Mouse (Mus musculus) brain, adult 2 months (tissue): ENCODE data around the gene Paqr5.

ENCODE experiments used
- DNase-seq: peaks from one replicate; pipeline ENCODE4 v3.0.0; 2011; ENCODE audit warnings: low read depth, low spot score

The Paqr5 gene

GRCm38 (mm10) chr9:61960753-61961152 lies 65.9 kb downstream of the Paqr5 start:
- DNase-seq, result no peak

GRCm38 (mm10) chr9:61959921-61960569 lies 66.6 kb downstream of the Paqr5 start:
- no peak for DNase-seq

GRCm38 (mm10) chr9:61954707-61955106 lies 71.9 kb downstream of the Paqr5 start:
- DNase-seq, result no peak

- no peak for DNase-seq
These were observed 74.4 kb downstream of the Paqr5 start for GRCm38 (mm10) chr9:61952241-61952640.

GRCm38 (mm10) chr9:61947402-61948346 lies 79.0 kb downstream of the Paqr5 start:
- DNase-seq, result peak; percentile 93

- DNase-seq, result peak; percentile 94
These were observed 79.8 kb downstream of the Paqr5 start, which contains the start of gene Kif23 for GRCm38 (mm10) chr9:61946623-61947401. Kif23 (minus strand) TSS chr9:61946774.

- no peak for DNase-seq
These were observed 80.6 kb downstream of the Paqr5 start for GRCm38 (mm10) chr9:61945973-61946611.

- no peak for DNase-seq
These were observed 85.6 kb downstream of the Paqr5 start for GRCm38 (mm10) chr9:61941054-61941453.

GRCm38 (mm10) chr9:61933333-61933732 lies 93.3 kb downstream of the Paqr5 start:
- no peak for DNase-seq

GRCm38 (mm10) chr9:61932009-61932408 lies 94.6 kb downstream of the Paqr5 start:
- DNase-seq, result no peak

GRCm38 (mm10) chr9:61925086-61925660 lies 101.5 kb downstream of the Paqr5 start:
- DNase-seq, result no peak

GRCm38 (mm10) chr9:61920331-61920730 lies 106.3 kb downstream of the Paqr5 start:
- no peak for DNase-seq

- DNase-seq, result no peak
These were observed 107.2 kb downstream of the Paqr5 start for GRCm38 (mm10) chr9:61919464-61919863.

GRCm38 (mm10) chr9:61917436-61917835 lies 109.2 kb downstream of the Paqr5 start:
- DNase-seq, result no peak

- no peak for DNase-seq
These were observed 109.7 kb downstream of the Paqr5 start for GRCm38 (mm10) chr9:61916986-61917385.

- no peak for DNase-seq
These were observed 111.2 kb downstream of the Paqr5 start for GRCm38 (mm10) chr9:61915393-61916005.

GRCm38 (mm10) chr9:61914917-61915300 lies 111.7 kb downstream of the Paqr5 start:
- DNase-seq, result no peak

- peak; percentile 99 for DNase-seq
These were observed 112.3 kb downstream of the Paqr5 start, which contains the start of gene Rplp1 for GRCm38 (mm10) chr9:61914203-61914916. Rplp1 (minus strand) TSS chr9:61914542.

- DNase-seq, result no peak
These were observed 115.1 kb downstream of the Paqr5 start for GRCm38 (mm10) chr9:61911300-61912128.
